8 mouse cellular contexts compared by ENCODE assay signal in genomic region chr12:21318143-21318895, GRCm38 (mm10). TPM values are rescaled to one million over a fixed set of nuclear protein-coding genes. Genes with fewer than 3 reads are reported as not detected.
DNase-seq lines count a peak whose midpoint lies in the region; TF ChIP-seq lines count a peak whose summit lies in the region.
"Had no signal": no experiment of that assay in that cellular context is flagged by ENCODE, and none has a peak within 500 bp of the region (broad histone marks: within the 10 kb centered on the region; RNA-seq: fewer than 3 reads in every experiment).

No protein-coding gene starts in this region.

- peak; percentile 35; the same call in 1 of the 2 replicates for TF ChIP-seq CTCF in testis, adult 2 months (IDR thresholded peaks at IDR 0.05; ENCODE audit: control insufficient read depth, insufficient read depth, insufficient replicate concordance, low read depth, low read length)
- TF ChIP-seq CTCF in lung, adult 2 months (IDR thresholded peaks at IDR 0.05; ENCODE audit: insufficient read depth, low read length), result peak; percentile 76

- H3K4me1 ChIP-seq in testis, adult 2 months (ENCODE audit: control insufficient read depth, insufficient read depth, low read length), result peaks cover 5% of the 10 kb centered on the region
- H3K4me1 ChIP-seq in lung, adult 2 months (ENCODE audit: control insufficient read depth, insufficient read depth, low read length), result peaks cover 8% of the 10 kb centered on the region

- DNase-seq in testis, postnatal 14 days (ENCODE audit: low spot score), result no peak
- DNase-seq in adrenal gland, adult 18-20 months (ENCODE audit: low spot score in 2 of 2), result peak; percentile 55 to 63
- DNase-seq in embryo, embryonic 11 days, result peak; percentile 85
- DNase-seq in induced T-regulatory cell, adult 2 months (ENCODE audit: low read depth), result peak; percentile 88
- DNase-seq in lung, adult 2 months, result peak; percentile 67
- DNase-seq in right cerebral cortex, postnatal 14 days, result peak; percentile 69

- no peaks in the 10 kb centered on the region for H3K27me3 ChIP-seq in testis, adult 2 months (ENCODE audit: control insufficient read depth, insufficient read depth, low read length)
- H3K27me3 ChIP-seq: stomach, embryonic 15.5 days had no signal

- no peak overlapping the region for H3K4me3 ChIP-seq in testis, adult 2 months (ENCODE audit: control insufficient read depth, low read depth, low read length)
- H3K4me3 ChIP-seq in lung, adult 2 months (replicated peaks; ENCODE audit: extremely low read depth, low read depth, low read length), result no peak overlapping the region
- H3K4me3 ChIP-seq: stomach, embryonic 15.5 days had no signal

- no peak for TF ChIP-seq POLR2A in testis, adult 2 months (IDR thresholded peaks at IDR 0.05; ENCODE audit: control insufficient read depth, low read depth, low read length)
- no peak for TF ChIP-seq POLR2A in lung, adult 2 months (IDR thresholded peaks at IDR 0.05; ENCODE audit: borderline replicate concordance, extremely low read depth, low read depth, low read length)

- 71% methylated on average over 12 of the region's 12 CpGs for WGBS in lung, adult 2 months

- no peaks in the 10 kb centered on the region for H3K36me3 ChIP-seq in testis, adult 2 months (ENCODE audit: control insufficient read depth, insufficient read depth, low read length)

- no peak overlapping the region for H3K27ac ChIP-seq in testis, adult 2 months (ENCODE audit: control insufficient read depth, insufficient read depth, low read depth, low read length)
- H3K27ac ChIP-seq: stomach, embryonic 15.5 days had no signal

RNA-seq across cellular contexts. Expression of gene Iah1, which starts 2.1 kb away (rescaled TPM):
- polyA plus RNA-seq in testis, adult 2 months (2012; rRNA removed), result 18.2 and 18.3 TPM in 2 replicates
- total RNA-seq in adrenal gland, adult 18-20 months (2021), result 10 to 100 TPM; 51.0 to 60.2 TPM
- polyA plus RNA-seq in lung, adult 2 months (2012; rRNA removed), result 71.3 and 77.4 TPM in 2 replicates

RNA-seq across cellular contexts. Expression of gene Itgb1bp1, which starts 32.2 kb away (rescaled TPM):
- polyA plus RNA-seq in testis, adult 2 months (2012; rRNA removed), result 135 and 139 TPM in 2 replicates
- 10 to 100 TPM; 59.5 to 90.4 TPM for total RNA-seq in adrenal gland, adult 18-20 months (2021)
- 10.2 and 14.0 TPM in 2 replicates for polyA plus RNA-seq in lung, adult 2 months (2012; rRNA removed)

RNA-seq across cellular contexts. Expression of gene Cpsf3, which starts 33.1 kb away (rescaled TPM):
- polyA plus RNA-seq in testis, adult 2 months (2012; rRNA removed), result 21.1 and 21.6 TPM in 2 replicates
- total RNA-seq in adrenal gland, adult 18-20 months (2021), result 10 to 100 TPM; 42.4 to 59.8 TPM
- polyA plus RNA-seq in lung, adult 2 months (2012; rRNA removed), result 18.4 and 33.3 TPM in 2 replicates

RNA-seq across cellular contexts. Expression of gene Adam17, which starts 55.1 kb away (rescaled TPM):
- 8.5 and 17.8 TPM in 2 replicates for polyA plus RNA-seq in testis, adult 2 months (2012; rRNA removed)
- total RNA-seq in adrenal gland, adult 18-20 months (2021), result 10 to 100 TPM; 34.2 to 41.0 TPM
- 23.3 and 50.2 TPM in 2 replicates for polyA plus RNA-seq in lung, adult 2 months (2012; rRNA removed)
